Comparison of ENCODE assay signal across 26 mouse cellular contexts in the genomic region with DNA sequence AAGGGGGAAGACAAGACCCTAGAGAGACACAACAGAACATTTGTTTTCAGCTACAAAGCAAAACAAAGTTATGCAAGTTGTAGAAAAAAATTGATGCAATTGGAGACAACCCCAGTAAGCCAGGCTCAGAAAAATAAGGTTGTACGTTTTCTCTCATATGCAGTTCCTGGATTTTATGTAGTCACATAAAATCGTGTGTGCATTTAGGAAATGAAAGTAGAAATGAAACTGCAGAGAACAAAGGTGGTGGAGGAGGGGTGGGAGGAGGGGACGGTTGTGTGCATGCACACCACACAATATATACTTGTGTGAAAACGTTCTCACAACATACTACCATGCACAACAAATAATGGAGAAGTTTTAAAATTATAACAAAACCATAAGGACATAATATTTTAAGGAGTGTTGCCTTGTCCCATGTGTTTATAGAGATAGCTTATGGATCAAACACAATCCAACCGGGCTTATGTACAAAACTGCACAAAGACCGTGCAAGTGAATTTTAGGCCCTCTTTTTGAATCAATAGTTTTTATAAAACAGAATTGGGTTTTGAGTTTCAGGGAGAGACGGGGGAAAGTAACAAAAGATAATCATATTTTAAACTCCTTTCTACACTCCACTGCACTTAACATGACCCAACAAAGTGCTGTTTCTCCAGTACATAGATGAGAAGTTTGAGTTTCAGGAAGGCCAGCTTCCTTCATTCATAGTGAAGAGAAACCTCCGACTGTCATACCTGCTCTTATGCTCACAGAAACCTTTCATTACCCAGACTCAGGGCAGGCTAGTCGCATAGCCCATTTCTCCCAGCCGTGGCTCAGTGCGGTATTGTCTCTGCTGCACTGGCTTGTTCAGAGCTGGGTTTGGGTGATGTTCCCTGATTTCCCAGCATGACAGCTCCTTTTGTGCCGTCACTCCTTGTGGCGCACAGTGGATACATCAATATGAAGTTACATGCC. TPM values are rescaled to one million over a fixed set of nuclear protein-coding genes. Genes with fewer than 3 reads are reported as not detected.
DNase-seq lines count a peak whose midpoint lies in the region; ATAC-seq and TF ChIP-seq lines count a peak whose summit lies in the region.
"Had no signal": no experiment of that assay in that cellular context is flagged by ENCODE, and none has a peak within 500 bp of the region (broad histone marks: within the 10 kb centered on the region; RNA-seq: fewer than 3 reads in every experiment).

No protein-coding gene starts in this region.

- peak overlapping the region; percentile 87 for H3K27ac ChIP-seq in thymus, adult 2 months (ENCODE audit: control insufficient read depth, insufficient read depth, low read length)
- peak overlapping the region; percentile 21 for H3K27ac ChIP-seq in bone marrow macrophage, adult 2 months (ENCODE audit: insufficient read depth, low read depth, low read length)
- no peak overlapping the region for H3K27ac ChIP-seq in midbrain, embryonic 15.5 days
- H3K27ac ChIP-seq: forebrain, embryonic 13.5 days; liver, embryonic 12.5 days had no signal

- H3K4me3 ChIP-seq in thymus, adult 2 months (ENCODE audit: control insufficient read depth, insufficient read depth, low read length), result no peak overlapping the region
- no peak overlapping the region for H3K4me3 ChIP-seq in bone marrow macrophage, adult 2 months (ENCODE audit: insufficient read depth, low read length)
- H3K4me3 ChIP-seq in midbrain, embryonic 15.5 days, result no peak overlapping the region
- H3K4me3 ChIP-seq: forebrain, embryonic 13.5 days; liver, embryonic 12.5 days had no signal

- ATAC-seq in megakaryocyte, adult 5-6 weeks (ENCODE audit: poor library complexity, severe bottlenecking), result peak; percentile 60; the same call in 1 of the 2 replicates
- no peak for ATAC-seq in cerebellum, adult (ENCODE audit: insufficient number of reproducible peaks, low FRiP score, low TSS enrichment)
- ATAC-seq in midbrain, embryonic 15.5 days (replicated peaks), result no peak
- ATAC-seq: forebrain, embryonic 13.5 days; liver, embryonic 12.5 days had no signal

- no peaks in the 10 kb centered on the region for H3K27me3 ChIP-seq in thymus, adult 2 months (ENCODE audit: control insufficient read depth, insufficient read depth, low read length)
- no peaks in the 10 kb centered on the region for H3K27me3 ChIP-seq in midbrain, embryonic 15.5 days (replicated peaks)
- H3K27me3 ChIP-seq: forebrain, embryonic 13.5 days had no signal

- peaks cover 34% of the 10 kb centered on the region for H3K36me3 ChIP-seq in thymus, adult 2 months (ENCODE audit: control insufficient read depth, insufficient read depth, low read length)
- H3K36me3 ChIP-seq in midbrain, embryonic 15.5 days (replicated peaks), result no peaks in the 10 kb centered on the region
- H3K36me3 ChIP-seq: G1E; liver, embryonic 12.5 days had no signal

- WGBS in thymus, adult 2 months, result 53% methylated on average over 13 of the region's 13 CpGs
- WGBS in midbrain, embryonic 15.5 days, result 84% methylated on average over 13 of the region's 13 CpGs

- peaks cover 33% of the 10 kb centered on the region for H3K4me1 ChIP-seq in thymus, adult 2 months (replicated peaks; ENCODE audit: control insufficient read depth, insufficient read depth, low read length)
- H3K4me1 ChIP-seq in bone marrow macrophage, adult 2 months (ENCODE audit: control insufficient read depth, insufficient read depth, low read length), result peaks cover 12% of the 10 kb centered on the region
- H3K4me1 ChIP-seq in midbrain, embryonic 15.5 days, result no peaks in the 10 kb centered on the region
- H3K4me1 ChIP-seq: forebrain, embryonic 13.5 days had no signal

- H3K9me3 ChIP-seq in midbrain, embryonic 15.5 days, result no peaks in the 10 kb centered on the region
- H3K9me3 ChIP-seq: forebrain, embryonic 13.5 days; G1E; liver, embryonic 12.5 days had no signal

- H3K9ac ChIP-seq in midbrain, embryonic 15.5 days, result no peak overlapping the region
- H3K9ac ChIP-seq: forebrain, embryonic 13.5 days; liver, embryonic 12.5 days; lung, embryonic 14.5 days had no signal

- TF ChIP-seq POLR2A in thymus, adult 2 months (IDR thresholded peaks at IDR 0.05; ENCODE audit: control insufficient read depth, extremely low read depth, insufficient read depth, low read length, poor library complexity), result no peak
- no peak for TF ChIP-seq POLR2A in bone marrow macrophage, adult 2 months (IDR thresholded peaks at IDR 0.05; ENCODE audit: borderline replicate concordance, low read depth, low read length)

- no peak for TF ChIP-seq CTCF in thymus, adult 2 months (IDR thresholded peaks at IDR 0.05; ENCODE audit: borderline replicate concordance, control insufficient read depth, extremely low read depth, insufficient read depth, low read length, poor library complexity)
- TF ChIP-seq CTCF in bone marrow macrophage, adult 2 months (IDR thresholded peaks at IDR 0.05; ENCODE audit: low read depth, low read length), result no peak

- DNase-seq in thymus, adult 2 months, result no peak
- no peak for DNase-seq in thymus, postnatal 25 days
- no peak for DNase-seq in gastrocnemius, postnatal 10 days
- DNase-seq: adrenal gland, postnatal 25 days; cerebellum, adult 18-20 months; gastrocnemius, postnatal 25 days; kidney, adult 8-10 months; kidney, postnatal 14 days; lung, embryonic 14.5 days; lung, postnatal 4 days had no signal

- no peak overlapping the region for H3K4me2 ChIP-seq in midbrain, embryonic 15.5 days
- H3K4me2 ChIP-seq: forebrain, embryonic 13.5 days; liver, embryonic 12.5 days; lung, embryonic 14.5 days; midbrain, embryonic 11.5 days had no signal

RNA-seq across cellular contexts. Expression of gene Itk, which starts 16.0 kb away (rescaled TPM):
- 117 and 125 TPM in 2 replicates for polyA plus RNA-seq in thymus, adult 2 months (2012; rRNA removed)
- polyA plus RNA-seq in bone marrow macrophage, adult 2 months (2012; ENCODE audit: insufficient read depth, insufficient read length, missing spikeins), result 0.35 TPM in 1 of 2 replicates, not detected in the other
- 4.4 and 5.5 TPM in 2 replicates for total RNA-seq in megakaryocyte, adult 5-6 weeks (2015)
- 3.7 and 4.6 TPM in 2 replicates for total RNA-seq in megakaryocyte, adult 5-6 weeks (2017)
- under 1 TPM; 0.14 to 0.18 TPM for total RNA-seq in gastrocnemius, postnatal 10 days (2021)
- polyA plus RNA-seq in midbrain, embryonic 15.5 days (2015; fragmentation: Nextera tagmentation; extraction: Ambion mirVana), result not detected in 2 replicates
- polyA plus RNA-seq: embryonic facial prominence, embryonic 11.5 days; forebrain, embryonic 13.5 days; heart, postnatal 0 days; hindbrain, embryonic 11.5 days; liver, embryonic 12.5 days; midbrain, embryonic 11.5 days; neural tube, embryonic 14.5 days had no signal

RNA-seq across cellular contexts. Expression of gene Fam71b, which starts 23.0 kb away (rescaled TPM):
- polyA plus RNA-seq in thymus, adult 2 months (2012; rRNA removed), result 2.1 and 2.6 TPM in 2 replicates
- not detected in 2 replicates for polyA plus RNA-seq in bone marrow macrophage, adult 2 months (2012; ENCODE audit: insufficient read depth, insufficient read length, missing spikeins)
- total RNA-seq in megakaryocyte, adult 5-6 weeks (2015), result 0.68 TPM in 1 of 2 replicates, not detected in the other
- 0.33 and 1.7 TPM in 2 replicates for total RNA-seq in megakaryocyte, adult 5-6 weeks (2017)
- total RNA-seq in gastrocnemius, postnatal 10 days (2021), result not detected
- polyA plus RNA-seq in midbrain, embryonic 15.5 days (2015; fragmentation: Nextera tagmentation; extraction: Ambion mirVana), result not detected in 2 replicates
- total RNA-seq: adrenal gland, postnatal 25 days; gastrocnemius, postnatal 25 days; left cerebral cortex, adult 18-20 months; left cerebral cortex, postnatal 36 days had no signal
- polyA plus RNA-seq: cortical plate, adult 2 months; embryonic facial prominence, embryonic 11.5 days; forebrain, embryonic 13.5 days; frontal cortex, adult 2 months; G1E; heart, postnatal 0 days; hindbrain, embryonic 11.5 days; liver, embryonic 12.5 days; lung, embryonic 14.5 days; midbrain, embryonic 11.5 days; neural tube, embryonic 14.5 days had no signal

Comparison
In these comparisons a context has a peak if more than half of its experiments do, and no peak if none do; other contexts are left out.
1. RNA of gene Itk, which starts 16.0 kb away (polyA plus RNA-seq): 117 to 125 TPM in thymus, adult 2 months; not detected in midbrain, embryonic 15.5 days and 0.35 TPM in bone marrow macrophage, adult 2 months; every median in the first group is over 10 times any median in the second.